In the genomic region with DNA sequence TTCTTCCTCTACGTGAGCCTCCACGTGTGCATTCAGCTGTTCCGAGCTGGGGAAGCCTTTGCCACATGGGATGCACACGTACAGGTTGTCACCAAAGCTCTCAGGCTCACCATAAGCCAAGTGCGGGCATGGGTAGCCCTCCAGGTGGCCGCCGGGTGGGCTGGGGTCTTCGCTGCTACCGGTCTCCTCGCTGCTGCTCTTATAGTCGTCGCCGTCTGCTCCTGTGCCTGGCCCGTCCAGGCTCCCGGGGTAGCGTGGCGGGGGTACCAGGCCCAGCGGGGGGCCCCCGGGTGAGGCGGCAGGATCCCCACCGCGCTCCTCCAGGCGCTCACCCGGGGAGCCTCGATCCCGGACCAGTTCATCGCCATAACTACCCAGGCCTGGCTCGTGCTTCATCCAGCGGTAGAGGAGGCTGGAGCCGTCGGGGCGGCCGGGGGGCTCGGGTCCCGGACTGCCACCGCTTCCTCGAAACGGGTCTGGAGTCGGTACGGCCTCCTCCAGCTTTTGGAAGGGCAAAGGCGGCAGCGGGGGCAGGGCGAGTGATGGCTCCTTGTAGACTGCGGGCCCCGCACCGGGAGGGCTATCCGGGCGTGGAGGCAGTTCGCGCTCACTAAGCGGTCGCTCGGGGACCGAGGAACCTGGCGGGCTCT, we compare ENCODE assay signal across 9 mouse cellular contexts. TPM values are rescaled to one million over a fixed set of nuclear protein-coding genes. Genes with fewer than 3 reads are reported as not detected.
DNase-seq lines count a peak whose midpoint lies in the region; ATAC-seq and TF ChIP-seq lines count a peak whose summit lies in the region.
"Had no signal": no experiment of that assay in that cellular context is flagged by ENCODE, and none has a peak within 500 bp of the region (broad histone marks: within the 10 kb centered on the region; RNA-seq: fewer than 3 reads in every experiment).

No protein-coding gene starts in this region.

- no peak for ATAC-seq in neural tube, embryonic 15.5 days (ENCODE audit: low FRiP score)

- H3K4me2 ChIP-seq in neural tube, embryonic 15.5 days = peak overlapping the region; percentile 99

- H3K27me3 ChIP-seq in ES-Bruce4 (ENCODE audit: control insufficient read depth, insufficient read depth, low read length, poor library complexity, severe bottlenecking) = peaks cover 32% of the 10 kb centered on the region
- peaks cover 90% of the 10 kb centered on the region for H3K27me3 ChIP-seq in heart, embryonic 10.5 days (ENCODE audit: insufficient read depth, poor library complexity, severe bottlenecking)
- H3K27me3 ChIP-seq in neural tube, embryonic 15.5 days (replicated peaks) = peaks cover 69% of the 10 kb centered on the region

- H3K36me3 ChIP-seq in ES-Bruce4 (ENCODE audit: control insufficient read depth, insufficient read depth, low read length, poor library complexity, severe bottlenecking) = no peaks in the 10 kb centered on the region
- H3K36me3 ChIP-seq in heart, embryonic 10.5 days = peaks cover 26% of the 10 kb centered on the region
- peaks cover 17% of the 10 kb centered on the region for H3K36me3 ChIP-seq in neural tube, embryonic 15.5 days

- H3K9me3 ChIP-seq in ES-Bruce4 (replicated peaks; ENCODE audit: control insufficient read depth, insufficient read depth, low read length, poor library complexity, severe bottlenecking) = no peaks in the 10 kb centered on the region
- H3K9me3 ChIP-seq in heart, embryonic 10.5 days = no peaks in the 10 kb centered on the region
- no peaks in the 10 kb centered on the region for H3K9me3 ChIP-seq in neural tube, embryonic 15.5 days (replicated peaks)

- WGBS in heart, embryonic 10.5 days = 5% methylated on average over 55 of the region's 55 CpGs
- WGBS in neural tube, embryonic 15.5 days = 7% methylated on average over 55 of the region's 55 CpGs

- H3K4me1 ChIP-seq in ES-Bruce4 (ENCODE audit: control insufficient read depth, insufficient read depth, low read length) = peaks cover 2% of the 10 kb centered on the region
- peaks cover 71% of the 10 kb centered on the region for H3K4me1 ChIP-seq in heart, embryonic 10.5 days
- H3K4me1 ChIP-seq in neural tube, embryonic 15.5 days = peaks cover 68% of the 10 kb centered on the region

- no peak overlapping the region for H3K27ac ChIP-seq in ES-Bruce4 (ENCODE audit: insufficient read depth, low read length)
- H3K27ac ChIP-seq in heart, embryonic 10.5 days = peak overlapping the region; percentile 77
- H3K27ac ChIP-seq in neural tube, embryonic 15.5 days (replicated peaks) = no peak overlapping the region

- TF ChIP-seq CTCF in ES-Bruce4 (IDR thresholded peaks at IDR 0.05; ENCODE audit: low read depth, low read length) = no peak

- no peak for TF ChIP-seq POLR2A in ES-Bruce4 (IDR thresholded peaks at IDR 0.05; ENCODE audit: insufficient read depth, low read length)

- H3K9ac ChIP-seq in ES-Bruce4 (ENCODE audit: low read depth, poor library complexity, severe bottlenecking) = peak overlapping the region; percentile 38
- H3K9ac ChIP-seq in neural tube, embryonic 15.5 days (replicated peaks) = peak overlapping the region; percentile 4; the same call in 1 of the 2 replicates

- intact Hi-C loops in left cerebral cortex, postnatal 4 days (cut with DNase I) = loop anchor here (10.0 kb wide), 1 partner anchor 222 kb away; no protein-coding TSS in a partner anchor

- DNase-seq in gastrocnemius, postnatal 25 days = peak; percentile 27
- no peak for DNase-seq in gastrocnemius, adult 8-10 months (ENCODE audit: low spot score in 2 of 2)
- no peak for DNase-seq in heart, embryonic 10.5 days (ENCODE audit: low spot score)
- DNase-seq in kidney, postnatal 4 days = peak; percentile 53 to 69
- DNase-seq in left cerebral cortex, postnatal 4 days = no peak
- DNase-seq in urinary bladder, postnatal 10 days (ENCODE audit: low spot score) = no peak

- H3K4me3 ChIP-seq in ES-Bruce4 (ENCODE audit: low read depth, low read length) = peak overlapping the region; percentile 35
- H3K4me3 ChIP-seq in heart, embryonic 10.5 days = peak overlapping the region; percentile 72
- peak overlapping the region; percentile 53 for H3K4me3 ChIP-seq in neural tube, embryonic 15.5 days (replicated peaks)
- H3K4me3 ChIP-seq: erythroblast, embryonic 14.5 days had no signal

- TF ChIP-seq EP300 in ES-Bruce4 (IDR thresholded peaks at IDR 0.05; ENCODE audit: insufficient read depth, low read depth, low read length) = no peak

RNA-seq across cellular contexts. Expression of gene Hic1, which starts 3.0 kb away (rescaled TPM):
- total RNA-seq in gastrocnemius, postnatal 25 days (2021) = 1 to 10 TPM; 5.7 to 5.9 TPM
- 1 to 10 TPM; 2.7 to 5.0 (median 4.0) TPM for total RNA-seq in gastrocnemius, adult 8-10 months (2022)
- 0.28 and 0.38 TPM in 2 replicates for polyA plus RNA-seq in ES-Bruce4 (2011; ENCODE audit: insufficient read depth, insufficient read length, low read depth, missing spikeins)
- polyA plus RNA-seq in heart, embryonic 10.5 days (2016; fragmentation: Nextera tagmentation; extraction: Ambion mirVana) = 1.9 and 2.1 TPM in 2 replicates
- 5.3 and 10.7 TPM in 2 replicates for polyA plus RNA-seq in neural tube, embryonic 15.5 days (2015; fragmentation: Nextera tagmentation; extraction: Ambion mirVana)
- 1 to 10 TPM; 5.2 to 5.6 TPM for total RNA-seq in left cerebral cortex, postnatal 4 days (2021)

RNA-seq across cellular contexts. Expression of gene Ovca2, which starts 12.3 kb away (rescaled TPM):
- total RNA-seq in gastrocnemius, postnatal 25 days (2021) = 1 to 10 TPM; 2.8 to 3.3 TPM
- 1 to 10 TPM; 2.0 to 4.5 (median 2.3) TPM for total RNA-seq in gastrocnemius, adult 8-10 months (2022)
- polyA plus RNA-seq in ES-Bruce4 (2011; ENCODE audit: insufficient read depth, insufficient read length, low read depth, missing spikeins) = 13.1 and 14.2 TPM in 2 replicates
- polyA plus RNA-seq in heart, embryonic 10.5 days (2016; fragmentation: Nextera tagmentation; extraction: Ambion mirVana) = 24.0 and 29.0 TPM in 2 replicates
- polyA plus RNA-seq in neural tube, embryonic 15.5 days (2015; fragmentation: Nextera tagmentation; extraction: Ambion mirVana) = 12.6 and 15.4 TPM in 2 replicates
- total RNA-seq in left cerebral cortex, postnatal 4 days (2021) = 10 to 100 TPM in 1 of 2 experiments, 1 to 10 TPM in 1; 9.2 to 11.2 TPM

RNA-seq across cellular contexts. Expression of gene Dph1, which starts 24.7 kb away (rescaled TPM):
- total RNA-seq in gastrocnemius, postnatal 25 days (2021) = 1 to 10 TPM; 5.6 to 5.8 TPM
- total RNA-seq in gastrocnemius, adult 8-10 months (2022) = 1 to 10 TPM; 4.2 to 6.9 (median 5.4) TPM
- 11.9 and 16.6 TPM in 2 replicates for polyA plus RNA-seq in ES-Bruce4 (2011; ENCODE audit: insufficient read depth, insufficient read length, low read depth, missing spikeins)
- 26.8 and 28.0 TPM in 2 replicates for polyA plus RNA-seq in heart, embryonic 10.5 days (2016; fragmentation: Nextera tagmentation; extraction: Ambion mirVana)
- 13.8 and 16.2 TPM in 2 replicates for polyA plus RNA-seq in neural tube, embryonic 15.5 days (2015; fragmentation: Nextera tagmentation; extraction: Ambion mirVana)
- total RNA-seq in left cerebral cortex, postnatal 4 days (2021) = 10 to 100 TPM; 15.2 to 15.3 TPM

RNA-seq across cellular contexts. Expression of gene Rtn4rl1, which starts 27.3 kb away (rescaled TPM):
- total RNA-seq in gastrocnemius, postnatal 25 days (2021) = 1 to 10 TPM in 1 of 2 experiments, under 1 TPM in 1; 1.00 to 1.7 TPM
- 1 to 10 TPM in 1 of 4 experiments, under 1 TPM in 3; 0.63 to 1.3 (median 0.94) TPM for total RNA-seq in gastrocnemius, adult 8-10 months (2022)
- polyA plus RNA-seq in ES-Bruce4 (2011; ENCODE audit: insufficient read depth, insufficient read length, low read depth, missing spikeins) = 0.96 and 1.6 TPM in 2 replicates
- polyA plus RNA-seq in heart, embryonic 10.5 days (2016; fragmentation: Nextera tagmentation; extraction: Ambion mirVana) = 9.7 and 16.6 TPM in 2 replicates
- 12.6 and 13.7 TPM in 2 replicates for polyA plus RNA-seq in neural tube, embryonic 15.5 days (2015; fragmentation: Nextera tagmentation; extraction: Ambion mirVana)
- total RNA-seq in left cerebral cortex, postnatal 4 days (2021) = 10 to 100 TPM; 31.6 to 35.4 TPM
- polyA plus RNA-seq: erythroblast, embryonic 14.5 days had no signal

Comparison
In these comparisons a context has a peak if more than half of its experiments do, and no peak if none do; other contexts are left out.
1. DNase-seq: peak in gastrocnemius, postnatal 25 days (single experiment) and kidney, postnatal 4 days (2 of 2); none in gastrocnemius, adult 8-10 months (0 of 2), heart, embryonic 10.5 days (single experiment), left cerebral cortex, postnatal 4 days (single experiment) and urinary bladder, postnatal 10 days (single experiment).
2. Peak in every context shown above with its lines, with median percentiles within 50 percentile points of each other: H3K4me3 ChIP-seq.